Mouse (Mus musculus) skeletal muscle tissue, postnatal 0 days (tissue): ENCODE measurements around the gene Timm13. TPM values are rescaled to one million over a fixed set of nuclear protein-coding genes. Genes with fewer than 3 reads are reported as not detected.

Experiments used
- polyA plus RNA-seq: library from polyadenylated mRNA; unstranded; fragments of >200 nt; fragmentation: Nextera tagmentation; extraction: Ambion mirVana; gene quantifications from 2 replicates; pipeline ENCODE4 v1.2.1, GENCODE M21; 2015

The Timm13 gene
- polyA plus RNA-seq: 239 and 241 TPM in 2 replicates

GRCm38 (mm10) chr10:80900318-80901247 lies at the start of gene Timm13:
Gene Timm13 (minus strand): TSS chr10:80900969.

GRCm38 (mm10) chr10:80929299-80930226 lies 28.8 kb upstream of the Timm13 start, which contains the start of gene Gadd45b:
Gene Gadd45b (plus strand): TSS chr10:80930073.

GRCm38 (mm10) chr10:80917779-80918434 lies 17.1 kb upstream of the Timm13 start, which contains the start of gene Lmnb2:
Gene Lmnb2 (minus strand): TSS chr10:80918245.

GRCm38 (mm10) chr10:80871581-80871980 lies 29.2 kb downstream of the Timm13 start, which contains the start of gene Tmprss9:
Gene Tmprss9 (plus strand): TSS chr10:80871848.

GRCm38 (mm10) chr10:80854913-80855748 lies 45.6 kb downstream of the Timm13 start, which contains the start of the genes Lsm7 and Sppl2b:
Gene Lsm7 (minus strand): TSS chr10:80855209.
Gene Sppl2b (plus strand): TSS chr10:80855275.

Other genes starting within 250 kb of the Timm13 start
- gene Btbd2, start 243.9 kb downstream of the Timm13 start, polyA plus RNA-seq: 31.9 and 36.3 TPM in 2 replicates
- gene Mknk2, start 222.9 kb downstream of the Timm13 start, polyA plus RNA-seq: 132 and 139 TPM in 2 replicates
- 19.4 and 20.4 TPM in 2 replicates for gene Mob3a, start 199.0 kb downstream of the Timm13 start, polyA plus RNA-seq
- gene Izumo4, start 198.8 kb downstream of the Timm13 start, polyA plus RNA-seq: 7.5 and 10.2 TPM in 2 replicates
- 31.6 and 35.9 TPM in 2 replicates for gene Ap3d1, start 158.7 kb downstream of the Timm13 start, polyA plus RNA-seq
- 8.6 and 10.6 TPM in 2 replicates for gene Dot1l, start 145.8 kb downstream of the Timm13 start, polyA plus RNA-seq
- gene Sf3a2, start 102.8 kb downstream of the Timm13 start, polyA plus RNA-seq: 28.5 and 34.2 TPM in 2 replicates
- 44.2 and 55.6 TPM in 2 replicates for gene Plekhj1, start 102.3 kb downstream of the Timm13 start, polyA plus RNA-seq
- not detected in 2 replicates for gene Amh, start 95.7 kb downstream of the Timm13 start, polyA plus RNA-seq
- 278 and 284 TPM in 2 replicates for gene Jsrp1, start 87.5 kb downstream of the Timm13 start, polyA plus RNA-seq
- gene Oaz1, start 74.3 kb downstream of the Timm13 start, polyA plus RNA-seq: 1,304 and 1,343 TPM in 2 replicates
- 8.9 and 10.0 TPM in 2 replicates for gene Lingo3, start 56.9 kb downstream of the Timm13 start, polyA plus RNA-seq
- 171 and 175 TPM in 2 replicates for gene Lsm7, start 45.8 kb downstream of the Timm13 start, polyA plus RNA-seq
- 20.0 and 20.7 TPM in 2 replicates for gene Sppl2b, start 45.7 kb downstream of the Timm13 start, polyA plus RNA-seq
- not detected in 2 replicates for gene Tmprss9, start 29.1 kb downstream of the Timm13 start, polyA plus RNA-seq
- 23.4 and 25.6 TPM in 2 replicates for gene Lmnb2, start 17.3 kb upstream of the Timm13 start, polyA plus RNA-seq
- gene Gadd45b, start 29.1 kb upstream of the Timm13 start, polyA plus RNA-seq: 24.5 and 29.0 TPM in 2 replicates
- 1.6 TPM in 2 replicates for gene Gng7, start 114.0 kb upstream of the Timm13 start, polyA plus RNA-seq
- 0.06 TPM in 1 of 2 replicates, not detected in the other for gene Diras1, start 124.7 kb upstream of the Timm13 start, polyA plus RNA-seq
- gene Slc39a3, start 136.5 kb upstream of the Timm13 start, polyA plus RNA-seq: 7.3 and 9.2 TPM in 2 replicates
- 117 and 131 TPM in 2 replicates for gene Sgta, start 159.2 kb upstream of the Timm13 start, polyA plus RNA-seq
- 34.9 and 40.3 TPM in 2 replicates for gene Thop1, start 169.1 kb upstream of the Timm13 start, polyA plus RNA-seq
- gene Creb3l3, start 197.9 kb upstream of the Timm13 start, polyA plus RNA-seq: 0.54 and 1.2 TPM in 2 replicates
- gene Map2k2, start 204.9 kb upstream of the Timm13 start, polyA plus RNA-seq: 143 and 155 TPM in 2 replicates
- 29.7 and 34.0 TPM in 2 replicates for gene Zbtb7a, start 234.3 kb upstream of the Timm13 start, polyA plus RNA-seq